Mouse (Mus musculus) brain, embryonic 14.5 days (tissue): Measurements from ENCODE around the gene Fam155a. TPM values are rescaled to one million over a fixed set of nuclear protein-coding genes. Genes with fewer than 3 reads are reported as not detected.

Experiments
- DNase-seq: peaks from one replicate; pipeline ENCODE4 v3.0.0-alpha.2; 2011; ENCODE audit warnings: low read depth
- CTCF ChIP-seq: fragments of 200-500 bp; IDR thresholded peaks from 2 replicates; pipeline ENCODE4 v1.5.1; 2012; ENCODE audit warnings: inconsistent platforms, mild to moderate bottlenecking, moderate library complexity, borderline replicate concordance; ENCODE audit not compliant: insufficient read depth, insufficient read length; ENCODE audit errors: extremely low read depth
- POLR2A ChIP-seq: fragments of 200-500 bp; IDR thresholded peaks from 2 replicates; pipeline ENCODE4 v1.6.1; 2012; ENCODE audit warnings: mild to moderate bottlenecking, inconsistent platforms, borderline replicate concordance; ENCODE audit not compliant: poor library complexity, insufficient read depth, insufficient read length, severe bottlenecking; ENCODE audit errors: extremely low read depth
- polyA plus RNA-seq: library from polyadenylated mRNA; depleted of rRNA; stranded (reverse); fragments of >200 nt; gene quantifications from 2 replicates; pipeline ENCODE4 v1.2.3, GENCODE M21; 2012; rRNA removed

Fam155a gene
- polyA plus RNA-seq, 1 experiment = 46.6 TPM

GRCm38 (mm10) chr8:9167995-9168394 lies 603.0 kb downstream of the Fam155a start:
- peak; percentile 71 for DNase-seq

GRCm38 (mm10) chr8:9161606-9162005 lies 609.4 kb downstream of the Fam155a start:
- DNase-seq = no peak
- TF ChIP-seq CTCF (no peak), POLR2A (no peak)

More at GRCm38 (mm10) chr8:9167995-9168394, 603.0 kb downstream of the Fam155a start:
- TF ChIP-seq CTCF (no peak), POLR2A (no peak)

- TF ChIP-seq CTCF (no peak), POLR2A (no peak)
- DNase-seq = no peak
These were observed 611.6 kb downstream of the Fam155a start for GRCm38 (mm10) chr8:9159322-9159721.

- TF ChIP-seq CTCF (no peak), POLR2A (no peak)
- DNase-seq = peak; percentile 78
These were observed 612.3 kb downstream of the Fam155a start for GRCm38 (mm10) chr8:9158652-9159051.

- DNase-seq = peak; percentile 61
- TF ChIP-seq CTCF = no peak
- no peak for TF ChIP-seq POLR2A
These were observed 613.7 kb downstream of the Fam155a start for GRCm38 (mm10) chr8:9157141-9157781.

Other genes with a start within 250 kb of the Fam155a start
- not detected in 2 replicates for gene Gm10217, start 93.1 kb upstream of the Fam155a start, polyA plus RNA-seq
- gene Lig4, start 206.5 kb upstream of the Fam155a start, polyA plus RNA-seq = 7.4 and 10.7 TPM in 2 replicates
- 10.0 and 11.5 TPM in 2 replicates for gene Abhd13, start 206.5 kb upstream of the Fam155a start, polyA plus RNA-seq
- gene Tnfsf13b, start 235.3 kb upstream of the Fam155a start, polyA plus RNA-seq = 0.35 and 0.64 TPM in 2 replicates